Mouse (Mus musculus) forebrain, embryonic 13.5 days (tissue): ENCODE measurements around the gene Il31ra. TPM values are rescaled to one million over a fixed set of nuclear protein-coding genes. Genes with fewer than 3 reads are reported as not detected.
A peak's percentile ranks its signal among the peaks of the same experiment; 100 is the strongest.
"Not testable (repeated sequence)": the region's sequence is repeated elsewhere in the genome, so short reads cannot be mapped to it uniquely, and the experiment has no call there.

Experiments used
- ATAC-seq: fragments of 200-750 bp; cut with Nextera tagmentation; 2 replicates; pipeline ENCODE4 v1.8.0; 2017
- H3K27ac ChIP-seq: fragments of 300-500 bp; sonication (generic); 2 replicates; pipeline ENCODE4 v1.5.1; 2015; ENCODE audit warnings: inconsistent platforms, mild to moderate bottlenecking, moderate library complexity
- H3K27me3 ChIP-seq: fragments of 300-500 bp; sonication (generic); 2 replicates; pipeline ENCODE4 v1.6.1; 2015; ENCODE audit warnings: mild to moderate bottlenecking, inconsistent platforms
- H3K36me3 ChIP-seq: fragments of 300-500 bp; sonication (generic); 2 replicates; pipeline ENCODE4 v1.6.1; 2015; ENCODE audit warnings: mild to moderate bottlenecking, inconsistent platforms; ENCODE audit not compliant: poor library complexity, severe bottlenecking
- H3K4me1 ChIP-seq: fragments of 300-500 bp; sonication (generic); 2 replicates; pipeline ENCODE4 v1.6.1; 2015; ENCODE audit warnings: inconsistent platforms
- H3K4me2 ChIP-seq: fragments of 300-500 bp; sonication (generic); 2 replicates; pipeline ENCODE4 v1.6.1; 2015; ENCODE audit warnings: inconsistent platforms, mild to moderate bottlenecking, moderate library complexity
- H3K4me3 ChIP-seq: fragments of 300-500 bp; sonication (generic); 2 replicates; pipeline ENCODE4 v1.5.1; 2015; ENCODE audit warnings: mild to moderate bottlenecking, inconsistent platforms
- H3K9ac ChIP-seq: fragments of 300-500 bp; sonication (generic); 2 replicates; pipeline ENCODE4 v1.6.1; 2015; ENCODE audit warnings: mild to moderate bottlenecking, inconsistent platforms
- H3K9me3 ChIP-seq: fragments of 300-500 bp; sonication (generic); replicated peaks from 2 replicates; pipeline ENCODE4 v1.6.1; 2016; ENCODE audit warnings: inconsistent platforms
- WGBS: fragments of 180-500 bp; shearing (Covaris S2); methylation state at CpG from one replicate; pipeline ENCODE4 v1.1.7; 2015; 5-methylcytosine and 5-hydroxymethylcytosine counted together
- polyA plus RNA-seq: library from polyadenylated mRNA; unstranded; fragments of >200 nt; fragmentation: Nextera tagmentation; extraction: Ambion mirVana; gene quantifications from 2 replicates; pipeline ENCODE4 v1.2.1, GENCODE M21; 2015

Gene Il31ra
- polyA plus RNA-seq, 1 experiment from 2014 or later = 0.36 TPM

GRCm38 (mm10) chr13:112590254-112590653 is 3.9 kb downstream of the Il31ra start:
- H3K4me2 ChIP-seq = no peak overlapping the region

GRCm38 (mm10) chr13:112589625-112590024 is 4.5 kb downstream of the Il31ra start:
- Histone ChIP-seq H3K4me2 (no peak overlapping the region), H3K9ac (no peak overlapping the region), H3K4me3 (no peak overlapping the region), H3K36me3 (no peaks in the 10 kb centered on the region), H3K9me3 (no peaks in the 10 kb centered on the region), H3K27ac (no peak overlapping the region), H3K4me1 (0 out of 2 replicates have a peak, but pooled peaks cover 7% of the 10 kb centered on the region), H3K27me3 (no peaks in the 10 kb centered on the region)
- no peak for ATAC-seq

More at GRCm38 (mm10) chr13:112590254-112590653, 3.9 kb downstream of the Il31ra start:
- Histone ChIP-seq H3K9me3 (no peaks in the 10 kb centered on the region), H3K27me3 (no peaks in the 10 kb centered on the region), H3K4me3 (no peak overlapping the region), H3K36me3 (no peaks in the 10 kb centered on the region), H3K27ac (no peak overlapping the region), H3K4me1 (0 out of 2 replicates have a peak, but pooled peaks cover under 1% of the 10 kb centered on the region), H3K9ac (no peak overlapping the region)
- 46% methylated on average over 2 of the region's 2 CpGs for WGBS
- no peak for ATAC-seq

- ATAC-seq = no peak; the same call in 1 of the 2 replicates
- no peak overlapping the region for H3K9ac ChIP-seq
- no peak overlapping the region for H3K4me2 ChIP-seq
- H3K4me3 ChIP-seq = no peak overlapping the region
- H3K36me3 ChIP-seq = no peaks in the 10 kb centered on the region
- no peaks in the 10 kb centered on the region for H3K27me3 ChIP-seq
- 44% methylated on average over 7 of the region's 7 CpGs for WGBS
- H3K27ac ChIP-seq = no peak overlapping the region
- H3K9me3 ChIP-seq = no peaks in the 10 kb centered on the region
- H3K4me1 ChIP-seq = peaks cover 32% of the 10 kb centered on the region
Measured at GRCm38 (mm10) chr13:112584556-112585237, 9.5 kb downstream of the Il31ra start.

- peak; percentile 39; the same call in 1 of the 2 replicates for ATAC-seq
- 66% methylated on average over 8 of the region's 8 CpGs for WGBS
- H3K27me3 ChIP-seq = no peaks in the 10 kb centered on the region
- H3K9ac ChIP-seq = no peak overlapping the region
- 0 out of 2 replicates have a peak, but pooled peaks cover 3% of the 10 kb centered on the region for H3K9me3 ChIP-seq
- no peak overlapping the region for H3K27ac ChIP-seq
- H3K4me2 ChIP-seq = no peak overlapping the region
- H3K4me3 ChIP-seq = no peak overlapping the region
- H3K36me3 ChIP-seq = no peaks in the 10 kb centered on the region
- peaks cover 32% of the 10 kb centered on the region for H3K4me1 ChIP-seq
Measured at GRCm38 (mm10) chr13:112582291-112582690, 11.9 kb downstream of the Il31ra start.

- H3K4me3 ChIP-seq = no peak overlapping the region
- H3K9me3 ChIP-seq = 0 out of 2 replicates have a peak, but pooled peaks cover 3% of the 10 kb centered on the region
- H3K4me1 ChIP-seq = peaks cover 32% of the 10 kb centered on the region
- ATAC-seq = peak; percentile 85
- H3K27ac ChIP-seq = no peak overlapping the region
- no peaks in the 10 kb centered on the region for H3K36me3 ChIP-seq
- H3K9ac ChIP-seq = no peak overlapping the region
- WGBS = 56% methylated on average over 3 of the region's 3 CpGs
- H3K27me3 ChIP-seq = no peaks in the 10 kb centered on the region
- no peak overlapping the region for H3K4me2 ChIP-seq
Measured at GRCm38 (mm10) chr13:112581796-112582195, 12.4 kb downstream of the Il31ra start.

- Histone ChIP-seq H3K27me3 (no peaks in the 10 kb centered on the region), H3K4me3 (no peak overlapping the region), H3K4me2 (no peak overlapping the region), H3K27ac (no peak overlapping the region), H3K9ac (no peak overlapping the region), H3K9me3 (0 out of 2 replicates have a peak, but pooled peaks cover 3% of the 10 kb centered on the region), H3K36me3 (no peaks in the 10 kb centered on the region), H3K4me1 (peaks cover 32% of the 10 kb centered on the region)
- 10% methylated on average over 11 of the region's 11 CpGs for WGBS
- ATAC-seq = 0 out of 2 replicates have a peak, but pooled peaks have one; percentile 22
Measured at GRCm38 (mm10) chr13:112580590-112581320, 13.4 kb downstream of the Il31ra start.

- H3K9me3 ChIP-seq, ATAC-seq, H3K36me3 ChIP-seq, H3K27me3 ChIP-seq, H3K4me2 ChIP-seq, H3K9ac ChIP-seq, H3K4me3 ChIP-seq, H3K27ac ChIP-seq: not testable (repeated sequence)
- H3K4me1 ChIP-seq = peaks cover 20% of the 10 kb centered on the region
- 85% methylated on average over 11 of the region's 11 CpGs for WGBS
Measured at GRCm38 (mm10) chr13:112578041-112578440, 16.1 kb downstream of the Il31ra start.

GRCm38 (mm10) chr13:112573800-112574199 is 20.4 kb downstream of the Il31ra start:
- no peak for ATAC-seq
- no peak overlapping the region for H3K9ac ChIP-seq
- H3K27me3 ChIP-seq = no peaks in the 10 kb centered on the region

GRCm38 (mm10) chr13:112570768-112571167 is 23.4 kb downstream of the Il31ra start:
- no peak overlapping the region for H3K9ac ChIP-seq
- no peaks in the 10 kb centered on the region for H3K9me3 ChIP-seq
- WGBS = 81% methylated on average over 5 of the region's 5 CpGs
- no peak overlapping the region for H3K4me3 ChIP-seq
- no peaks in the 10 kb centered on the region for H3K4me1 ChIP-seq
- H3K27me3 ChIP-seq = no peaks in the 10 kb centered on the region
- no peak overlapping the region for H3K27ac ChIP-seq
- no peaks in the 10 kb centered on the region for H3K36me3 ChIP-seq
- ATAC-seq = no peak
- H3K4me2 ChIP-seq = no peak overlapping the region

More at GRCm38 (mm10) chr13:112573800-112574199, 20.4 kb downstream of the Il31ra start:
- Histone ChIP-seq H3K4me1 (no peaks in the 10 kb centered on the region), H3K4me3 (no peak overlapping the region), H3K27ac (no peak overlapping the region), H3K4me2 (no peak overlapping the region), H3K9me3 (0 out of 2 replicates have a peak, but pooled peaks cover 3% of the 10 kb centered on the region), H3K36me3 (no peaks in the 10 kb centered on the region)

GRCm38 (mm10) chr13:112569606-112570005 is 24.6 kb downstream of the Il31ra start:
- 61% methylated on average over 4 of the region's 4 CpGs for WGBS
- Histone ChIP-seq H3K4me3 (no peak overlapping the region), H3K9ac (no peak overlapping the region), H3K4me2 (no peak overlapping the region), H3K27me3 (no peaks in the 10 kb centered on the region), H3K27ac (no peak overlapping the region), H3K4me1 (no peaks in the 10 kb centered on the region), H3K36me3 (no peaks in the 10 kb centered on the region), H3K9me3 (no peaks in the 10 kb centered on the region)
- no peak for ATAC-seq

GRCm38 (mm10) chr13:112560554-112561138 is 33.5 kb downstream of the Il31ra start:
- 85% methylated on average over 6 of the region's 6 CpGs for WGBS
- Histone ChIP-seq H3K36me3 (no peaks in the 10 kb centered on the region), H3K9me3 (no peaks in the 10 kb centered on the region), H3K4me1 (no peaks in the 10 kb centered on the region), H3K4me2 (no peak overlapping the region), H3K27me3 (no peaks in the 10 kb centered on the region), H3K9ac (no peak overlapping the region), H3K27ac (no peak overlapping the region), H3K4me3 (no peak overlapping the region)
- no peak for ATAC-seq

- no peak for ATAC-seq
- WGBS = 65% methylated on average over 2 of the region's 2 CpGs
- no peak overlapping the region for H3K27ac ChIP-seq
- no peaks in the 10 kb centered on the region for H3K36me3 ChIP-seq
- H3K9ac ChIP-seq = no peak overlapping the region
- H3K9me3 ChIP-seq = no peaks in the 10 kb centered on the region
- no peaks in the 10 kb centered on the region for H3K4me1 ChIP-seq
- H3K4me2 ChIP-seq = no peak overlapping the region
- H3K4me3 ChIP-seq = no peak overlapping the region
- no peaks in the 10 kb centered on the region for H3K27me3 ChIP-seq
Measured at GRCm38 (mm10) chr13:112556501-112556900, 37.7 kb downstream of the Il31ra start.
